Mouse (Mus musculus) myocyte (in vitro differentiated cells): Measurements from ENCODE around the gene Reg4. TPM values are rescaled to one million over a fixed set of nuclear protein-coding genes. Genes with fewer than 3 reads are reported as not detected.

ENCODE experiments used
- H3K27me3 ChIP-seq: one replicate; pipeline ENCODE4 v1.6.1; 2011; ENCODE audit not compliant: control insufficient read depth, insufficient read depth, insufficient read length
- H3K36me3 ChIP-seq: one replicate; pipeline ENCODE4 v1.6.1; 2011; ENCODE audit not compliant: control insufficient read depth, insufficient read depth
- H3K4me2 ChIP-seq: one replicate; pipeline ENCODE4 v1.6.1; 2011; ENCODE audit warnings: low read depth, control low read depth
- H3K4me3 ChIP-seq: one replicate; pipeline ENCODE4 v1.5.1; 2011; ENCODE audit warnings: mild to moderate bottlenecking, control low read depth, moderate library complexity
- H3K79me2 ChIP-seq: one replicate; pipeline ENCODE4 v1.6.1; 2011; ENCODE audit not compliant: control insufficient read depth, insufficient read depth
- H3ac ChIP-seq: one replicate; pipeline ENCODE4 v1.6.1; 2011; ENCODE audit not compliant: control insufficient read depth, insufficient read length
- CEBPB ChIP-seq: IDR thresholded peaks from 2 replicates; pipeline ENCODE4 v1.6.1; 2011; ENCODE audit warnings: mild to moderate bottlenecking, moderate library complexity; ENCODE audit not compliant: poor library complexity, insufficient read depth, severe bottlenecking
- E2F4 ChIP-seq: IDR thresholded peaks from one replicate; pipeline ENCODE4 v1.6.1; 2011; ENCODE audit warnings: mild to moderate bottlenecking, control low read depth, moderate library complexity; ENCODE audit not compliant: insufficient read depth
- MAX ChIP-seq: IDR thresholded peaks from one replicate; pipeline ENCODE4 v1.6.1; 2011; ENCODE audit warnings: low read depth, mild to moderate bottlenecking, control low read depth
- MYOD1 ChIP-seq, 3 experiments: IDR thresholded peaks; one replicate each; pipeline ENCODE4 v1.6.1; 2011; ENCODE audit warnings: control low read depth in 2 of 3, low read depth in 2 of 3, mild to moderate bottlenecking in 2 of 3, moderate library complexity in 1 of 3; ENCODE audit not compliant: insufficient read length in 2 of 3, control insufficient read depth in 1 of 3
- MYOG ChIP-seq, 3 experiments: IDR thresholded peaks; one replicate each; pipeline ENCODE4 v1.6.1; 2011; ENCODE audit warnings: control low read depth in 2 of 3, low read depth in 2 of 3, mild to moderate bottlenecking in 2 of 3; ENCODE audit not compliant: insufficient read length in 2 of 3, control insufficient read depth in 1 of 3, insufficient read depth in 1 of 3
- POLR2A ChIP-seq: IDR thresholded peaks from one replicate; pipeline ENCODE4 v1.6.1; 2011; ENCODE audit warnings: low read depth, mild to moderate bottlenecking, control low read depth, moderate library complexity; ENCODE audit not compliant: insufficient read length
- POLR2AphosphoS2 ChIP-seq: IDR thresholded peaks from one replicate; pipeline ENCODE4 v1.6.1; 2011; ENCODE audit warnings: low read depth, control low read depth; ENCODE audit not compliant: insufficient read length
- REST ChIP-seq: IDR thresholded peaks from one replicate; pipeline ENCODE4 v1.6.1; 2011; ENCODE audit warnings: mild to moderate bottlenecking, control low read depth, moderate library complexity; ENCODE audit not compliant: insufficient read depth, insufficient read length
- SRF ChIP-seq: IDR thresholded peaks from one replicate; pipeline ENCODE4 v1.6.1; 2011; ENCODE audit warnings: low read depth; ENCODE audit not compliant: control insufficient read depth, insufficient read length
- TCF12 ChIP-seq: IDR thresholded peaks from one replicate; pipeline ENCODE4 v1.6.1; 2011; ENCODE audit warnings: mild to moderate bottlenecking, control low read depth; ENCODE audit not compliant: poor library complexity, insufficient read depth, severe bottlenecking
- TCF3 ChIP-seq: IDR thresholded peaks from one replicate; pipeline ENCODE4 v1.6.1; 2011; ENCODE audit warnings: low read depth, control low read depth; ENCODE audit not compliant: insufficient read length
- USF1 ChIP-seq: IDR thresholded peaks from one replicate; pipeline ENCODE4 v1.6.1; 2011; ENCODE audit warnings: low read depth, mild to moderate bottlenecking, control low read depth, moderate library complexity
- polyA plus RNA-seq: library from polyadenylated mRNA; unstranded; fragments of >200 nt; fragmentation: generic; extraction: Trizol; gene quantifications from one replicate; pipeline ENCODE4 v1.2.1, GENCODE M21; 2012; ENCODE audit warnings: missing spikeins

Reg4 gene
- polyA plus RNA-seq, 1 experiment: not detected

- Histone ChIP-seq H3ac (no peak overlapping the region), H3K4me2 (no peak overlapping the region), H3K27me3 (peaks cover 11% of the 10 kb centered on the region), H3K36me3 (no peaks in the 10 kb centered on the region), H3K79me2 (no peaks in the 10 kb centered on the region), H3K4me3 (no peak overlapping the region)
- no peak for TF ChIP-seq TCF3
- TF ChIP-seq POLR2A: no peak
- no peak for TF ChIP-seq E2F4
- no peak for TF ChIP-seq TCF12
- TF ChIP-seq MYOD1 (IDR thresholded peaks at IDR 0.05; ENCODE audit: control insufficient read depth in 1 of 3, insufficient read length in 2 of 3, low read depth in 2 of 3): no peak
- no peak for TF ChIP-seq MYOG (IDR thresholded peaks at IDR 0.05; ENCODE audit: control insufficient read depth in 1 of 3, insufficient read depth in 1 of 3, insufficient read length in 2 of 3, low read depth in 2 of 3)
- TF ChIP-seq MAX: no peak
- no peak for TF ChIP-seq SRF
- TF ChIP-seq POLR2AphosphoS2: no peak
- no peak for TF ChIP-seq CEBPB
- TF ChIP-seq USF1: no peak
These were observed 20.6 kb downstream of the Reg4 start for GRCm38 (mm10) chr3:98242458-98243037.

GRCm38 (mm10) chr3:98245892-98246291 lies 23.9 kb downstream of the Reg4 start:
- no peak overlapping the region for H3K4me2 ChIP-seq
- H3K27me3 ChIP-seq: peaks cover 9% of the 10 kb centered on the region
- H3K4me3 ChIP-seq: no peak overlapping the region
- no peaks in the 10 kb centered on the region for H3K79me2 ChIP-seq
- no peaks in the 10 kb centered on the region for H3K36me3 ChIP-seq
- H3ac ChIP-seq: no peak overlapping the region
- TF ChIP-seq SRF: no peak

- Histone ChIP-seq H3K36me3 (no peaks in the 10 kb centered on the region), H3K79me2 (no peaks in the 10 kb centered on the region), H3ac (no peak overlapping the region), H3K4me3 (no peak overlapping the region), H3K4me2 (no peak overlapping the region), H3K27me3 (no peaks in the 10 kb centered on the region)
- no peak for TF ChIP-seq SRF
- TF ChIP-seq POLR2A: no peak
- TF ChIP-seq E2F4: no peak
- no peak for TF ChIP-seq MYOD1 (IDR thresholded peaks at IDR 0.05; ENCODE audit: control insufficient read depth in 1 of 3, insufficient read length in 2 of 3, low read depth in 2 of 3)
- TF ChIP-seq CEBPB: no peak
- TF ChIP-seq REST: no peak
- TF ChIP-seq TCF12: no peak
- no peak for TF ChIP-seq USF1
These were observed 25.2 kb downstream of the Reg4 start for GRCm38 (mm10) chr3:98246985-98247751.

- Histone ChIP-seq H3K27me3 (no peaks in the 10 kb centered on the region), H3K4me2 (no peak overlapping the region), H3ac (no peak overlapping the region), H3K4me3 (no peak overlapping the region), H3K79me2 (no peaks in the 10 kb centered on the region), H3K36me3 (no peaks in the 10 kb centered on the region)
- no peak for TF ChIP-seq TCF12
- no peak for TF ChIP-seq MYOG (IDR thresholded peaks at IDR 0.05; ENCODE audit: control insufficient read depth in 1 of 3, insufficient read depth in 1 of 3, insufficient read length in 2 of 3, low read depth in 2 of 3)
- no peak for TF ChIP-seq TCF3
- no peak for TF ChIP-seq USF1
- no peak for TF ChIP-seq CEBPB
- TF ChIP-seq REST: no peak
- no peak for TF ChIP-seq POLR2AphosphoS2
These were observed 27.4 kb downstream of the Reg4 start for GRCm38 (mm10) chr3:98249378-98249777.

- Histone ChIP-seq H3ac (no peak overlapping the region), H3K4me2 (no peak overlapping the region), H3K4me3 (no peak overlapping the region), H3K27me3 (no peaks in the 10 kb centered on the region), H3K36me3 (no peaks in the 10 kb centered on the region), H3K79me2 (no peaks in the 10 kb centered on the region)
- no peak for TF ChIP-seq MAX
- no peak for TF ChIP-seq E2F4
- no peak for TF ChIP-seq TCF12
- TF ChIP-seq SRF: no peak
- no peak for TF ChIP-seq USF1
- no peak for TF ChIP-seq CEBPB
- no peak for TF ChIP-seq REST
- no peak for TF ChIP-seq MYOD1 (IDR thresholded peaks at IDR 0.05; ENCODE audit: control insufficient read depth in 1 of 3, insufficient read length in 2 of 3, low read depth in 2 of 3)
- TF ChIP-seq POLR2AphosphoS2: no peak
- TF ChIP-seq TCF3: no peak
- TF ChIP-seq POLR2A: no peak
- no peak for TF ChIP-seq MYOG (IDR thresholded peaks at IDR 0.05; ENCODE audit: control insufficient read depth in 1 of 3, insufficient read depth in 1 of 3, insufficient read length in 2 of 3, low read depth in 2 of 3)
These were observed 28.0 kb downstream of the Reg4 start for GRCm38 (mm10) chr3:98249833-98250448.
